Mouse (Mus musculus) 3T3-L1 (cell line): ENCODE results near the gene Mapk7.

Source experiments
- DNase-seq: peaks from one replicate; pipeline ENCODE4 v3.0.0-alpha.2; 2015; ENCODE audit warnings: low read depth, low spot score

Mapk7 gene

DNA sequence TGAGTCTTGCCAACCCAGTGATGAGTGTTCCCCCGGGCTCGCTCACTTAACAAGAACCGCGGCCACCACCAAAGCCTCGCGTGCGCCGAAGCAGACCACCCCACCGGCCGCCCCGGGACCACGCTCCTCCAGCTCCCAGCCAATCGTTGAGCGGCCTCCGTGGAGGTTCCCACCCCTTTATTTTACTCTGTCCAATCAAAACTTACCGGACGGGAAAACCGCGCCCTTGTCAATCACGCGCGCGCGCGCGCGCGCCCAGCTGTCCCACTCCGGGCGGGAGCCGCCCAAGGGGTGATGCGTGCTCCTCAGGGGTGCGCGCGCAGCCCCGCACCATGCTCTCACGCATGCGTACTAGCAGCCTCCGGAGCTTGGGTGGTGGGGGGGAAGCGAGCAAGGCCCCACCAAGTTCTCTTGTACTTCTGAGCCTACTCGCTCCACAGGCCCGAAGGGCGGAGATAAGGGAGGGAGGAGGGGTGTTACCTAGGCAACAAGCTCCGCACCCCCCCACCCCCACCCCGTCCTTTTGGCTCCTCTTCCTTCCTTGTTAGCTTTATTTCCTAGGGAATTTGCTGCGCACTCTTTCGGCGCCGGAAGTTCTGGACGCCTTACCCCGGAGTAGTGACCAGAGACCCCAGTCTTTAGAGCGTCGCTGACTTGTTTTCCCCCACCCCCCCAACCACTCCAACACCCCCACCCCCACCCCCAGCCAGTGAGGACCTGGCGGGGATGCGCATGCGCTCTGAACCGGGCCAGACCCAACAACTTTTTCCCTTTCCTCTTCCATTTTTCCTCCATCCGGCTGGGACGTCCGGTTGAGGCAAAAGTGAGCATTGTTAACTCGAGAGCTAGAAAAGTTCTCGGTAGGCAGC lies at the start of gene Mapk7:
TSS of gene Mapk7 (minus strand) at position 278 of the 869 bp plus-strand sequence.
- peak; percentile 97 for DNase-seq

DNA sequence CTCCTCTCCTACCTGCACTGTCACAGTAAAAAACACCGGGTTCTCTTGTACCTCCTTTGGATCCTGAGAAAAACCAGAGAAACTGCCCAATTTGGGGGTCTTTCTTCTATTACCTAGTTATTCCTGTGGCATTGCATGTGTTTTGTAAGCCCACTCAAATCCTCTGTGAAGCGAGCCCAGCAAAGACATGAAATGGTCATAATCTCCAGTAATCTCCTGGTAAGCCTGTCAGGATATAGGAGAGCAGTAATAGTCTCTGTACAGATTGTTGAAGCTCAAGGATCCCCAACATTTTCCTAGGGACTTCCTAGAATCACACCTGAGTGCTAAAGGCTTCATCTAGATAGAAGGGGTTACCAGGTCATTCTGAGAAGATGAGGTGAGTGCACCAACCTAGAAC lies 46.9 kb upstream of the Mapk7 start:
- DNase-seq, result no peak

GRCm38 (mm10) chr11:61540642-61541041 lies 46.4 kb upstream of the Mapk7 start:
- DNase-seq, result no peak

DNA sequence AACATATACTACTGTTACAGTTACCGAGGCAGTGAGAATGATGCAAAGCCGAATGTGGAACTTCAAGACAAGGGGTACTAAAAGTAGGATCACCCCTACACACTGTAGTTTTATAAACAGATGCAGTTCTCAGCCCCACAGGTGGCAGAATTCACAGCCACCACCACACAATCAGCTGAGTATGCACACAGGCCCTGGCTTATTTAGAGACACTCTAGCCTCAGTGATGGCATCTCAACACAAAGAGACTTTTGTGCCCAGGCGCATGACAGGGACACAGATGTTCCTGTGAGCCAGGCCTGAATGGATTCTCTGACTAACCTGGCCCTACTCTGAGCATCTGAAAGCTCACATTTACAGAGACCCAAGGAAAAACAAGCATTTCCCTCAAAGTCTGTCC lies 43.2 kb upstream of the Mapk7 start:
- DNase-seq, result no peak

GRCm38 (mm10) chr11:61536952-61537351 lies 42.7 kb upstream of the Mapk7 start:
- DNase-seq, result no peak

DNA sequence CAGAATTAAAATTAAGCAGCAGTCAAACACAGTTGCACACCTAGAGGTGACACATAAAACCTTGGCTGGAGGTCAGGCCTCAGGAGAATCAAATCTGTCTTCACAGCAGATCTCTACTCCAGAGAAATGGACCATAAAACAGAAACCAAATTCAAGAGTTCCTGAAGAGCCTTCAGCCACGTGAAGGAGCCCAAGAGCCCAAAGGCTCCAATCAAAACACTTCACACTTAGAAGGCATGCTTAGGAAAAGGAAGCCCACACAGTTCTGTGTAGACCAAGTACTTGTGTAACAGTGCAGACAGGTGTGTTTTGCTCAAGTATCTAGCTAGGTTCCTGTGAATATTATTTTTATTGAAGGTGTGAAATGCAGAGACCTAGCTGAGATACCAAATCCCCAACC lies 41.3 kb upstream of the Mapk7 start:
- DNase-seq, result no peak

GRCm38 (mm10) chr11:61533571-61533970 lies 39.4 kb upstream of the Mapk7 start:
- no peak for DNase-seq

- DNase-seq, result peak; percentile 61
These were observed 38.6 kb upstream of the Mapk7 start for GRCm38 (mm10) chr11:61532820-61533219.

DNA sequence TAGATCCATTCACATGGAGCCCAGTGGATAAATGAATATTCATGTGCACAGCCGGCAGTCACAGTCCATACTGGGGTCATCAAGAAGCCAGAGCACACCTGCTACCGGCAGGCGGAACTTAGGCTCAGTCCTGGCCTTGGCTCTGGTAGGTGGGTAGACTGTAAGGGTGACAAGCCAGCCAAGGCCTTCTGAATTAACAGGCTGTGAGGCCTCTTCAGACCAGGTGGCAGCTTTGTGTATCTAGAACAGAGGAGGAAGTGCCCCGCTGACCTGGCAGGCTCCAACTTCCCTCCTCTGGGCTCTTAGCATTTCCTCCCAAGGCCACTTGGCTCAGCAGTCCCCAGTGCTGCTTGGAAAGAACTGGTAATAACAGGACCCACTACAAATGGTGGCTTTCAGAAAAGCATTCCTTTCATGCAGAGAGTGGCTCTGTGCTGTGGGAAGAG lies 35.1 kb upstream of the Mapk7 start:
- DNase-seq, result no peak

- peak; percentile 69 for DNase-seq
These were observed 32.7 kb upstream of the Mapk7 start for GRCm38 (mm10) chr11:61526872-61527271.

DNA sequence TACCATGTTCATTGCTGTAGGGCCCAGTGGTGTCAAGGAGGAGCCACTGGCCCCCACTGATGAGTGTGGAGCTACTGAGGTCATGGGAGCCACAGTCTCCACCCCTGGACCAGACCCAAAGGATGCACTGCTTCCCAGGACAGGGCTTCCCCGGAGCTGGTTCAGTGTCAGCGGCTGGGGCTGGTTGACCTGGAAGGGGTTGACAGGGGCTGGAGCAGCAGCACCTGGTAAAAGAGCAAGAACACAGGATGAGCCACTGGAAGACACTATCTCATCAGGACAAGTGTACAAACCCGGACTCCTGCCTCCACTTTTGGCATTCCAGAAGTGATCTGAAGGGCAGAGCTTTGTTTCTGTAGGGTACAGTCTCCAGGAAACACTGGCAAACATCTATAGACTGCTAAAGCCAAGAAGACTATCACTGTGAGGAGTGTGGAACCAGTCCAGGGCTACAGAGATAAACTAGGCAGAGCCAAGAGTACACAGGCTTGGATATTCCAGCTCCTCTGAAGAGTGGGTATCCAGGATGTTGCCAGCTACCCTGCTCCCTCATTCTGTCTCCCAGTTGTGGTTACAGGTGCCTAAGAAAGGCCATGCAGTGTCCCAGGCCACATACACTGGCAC lies 25.4 kb upstream of the Mapk7 start:
- DNase-seq, result no peak

DNA sequence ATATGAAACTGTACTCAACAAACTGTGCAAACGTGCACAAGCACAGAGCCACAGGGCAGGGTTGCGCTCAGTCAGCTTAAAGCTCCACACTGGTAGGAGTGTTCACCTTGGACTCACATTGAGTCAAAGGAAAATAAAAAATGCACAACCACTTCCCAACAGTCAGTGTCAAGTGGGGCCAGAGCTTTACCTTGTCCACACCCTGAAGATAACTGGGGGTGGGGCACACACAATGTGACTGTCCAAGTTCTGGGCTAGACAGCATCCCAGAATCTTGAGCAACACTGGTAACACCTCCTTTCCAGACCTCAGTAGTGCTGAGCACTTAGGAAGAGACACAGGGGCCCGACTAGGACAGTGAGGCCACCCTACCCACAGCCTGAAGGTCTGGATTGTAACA lies 24.7 kb upstream of the Mapk7 start:
- no peak for DNase-seq

DNA sequence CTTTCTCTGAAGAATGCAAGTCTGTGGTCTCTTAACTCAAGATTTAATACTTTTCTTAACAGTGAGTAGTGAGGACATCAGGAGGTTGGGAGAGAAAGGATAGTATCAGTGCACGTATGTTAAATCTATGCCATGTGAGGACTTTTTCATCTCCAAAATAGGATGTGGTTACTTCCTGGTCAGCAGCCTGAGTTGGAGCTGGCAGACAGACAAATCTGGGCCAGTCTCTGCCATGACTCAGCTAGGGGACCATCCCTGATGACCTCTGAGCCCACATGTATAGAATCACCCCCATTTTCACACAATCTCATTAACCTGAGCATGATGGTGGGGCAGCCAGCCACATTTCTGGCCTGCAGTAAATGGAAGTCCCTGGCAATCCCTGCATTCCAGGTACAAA lies 23.8 kb upstream of the Mapk7 start:
- peak; percentile 78 for DNase-seq

DNA sequence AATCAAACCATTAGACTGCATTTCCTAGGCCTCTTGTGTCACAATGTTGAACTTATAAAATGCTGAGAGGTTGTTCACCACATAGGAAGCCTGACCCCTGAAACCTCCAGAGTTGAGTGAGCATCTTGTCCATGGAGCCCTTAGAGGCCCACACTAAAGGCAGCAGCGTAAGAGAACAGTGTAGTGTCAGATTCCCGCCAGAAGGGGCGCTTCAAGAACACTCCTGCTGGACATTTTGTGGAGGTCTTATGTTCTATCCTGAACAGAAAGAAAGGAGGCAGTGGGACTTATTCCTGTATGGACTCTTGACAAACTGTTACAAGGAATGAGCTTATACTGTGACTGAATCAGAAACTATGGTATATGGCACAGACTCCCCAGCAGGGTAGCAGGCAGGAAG lies 20.7 kb upstream of the Mapk7 start:
- DNase-seq, result peak; percentile 55

DNA sequence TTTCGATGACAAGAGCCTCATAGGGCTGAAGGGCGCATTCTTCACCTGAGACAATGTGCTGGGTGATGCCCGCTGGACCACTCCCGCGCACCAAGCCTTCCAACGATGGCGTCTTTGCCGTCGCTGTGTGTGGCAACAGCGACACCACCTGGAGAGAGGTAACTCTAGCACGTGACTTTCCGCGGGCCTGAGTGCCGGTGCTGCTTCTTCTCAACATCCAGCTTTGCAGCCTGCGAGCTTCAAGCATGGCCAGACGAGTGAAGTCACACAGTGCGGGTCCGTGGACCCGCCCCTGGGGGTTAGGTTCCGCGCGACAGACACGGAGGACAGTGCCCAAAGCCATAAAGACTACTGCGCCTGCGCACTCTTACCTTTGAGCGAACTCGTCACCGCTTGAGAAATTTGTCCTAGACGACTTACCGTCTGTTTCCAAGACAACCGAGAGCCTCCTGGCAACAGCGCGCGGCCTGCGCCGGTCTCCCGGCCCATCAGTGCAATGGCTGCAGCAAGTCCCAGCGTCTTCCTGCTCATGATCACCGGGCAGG lies 10.6 kb upstream of the Mapk7 start, which contains the start of gene B9d1:
TSS of gene B9d1 (plus strand) at position 432 of the 545 bp plus-strand sequence.
- DNase-seq, result peak; percentile 98

- DNase-seq, result no peak
These were observed 9.7 kb upstream of the Mapk7 start for GRCm38 (mm10) chr11:61503933-61504332.

DNA sequence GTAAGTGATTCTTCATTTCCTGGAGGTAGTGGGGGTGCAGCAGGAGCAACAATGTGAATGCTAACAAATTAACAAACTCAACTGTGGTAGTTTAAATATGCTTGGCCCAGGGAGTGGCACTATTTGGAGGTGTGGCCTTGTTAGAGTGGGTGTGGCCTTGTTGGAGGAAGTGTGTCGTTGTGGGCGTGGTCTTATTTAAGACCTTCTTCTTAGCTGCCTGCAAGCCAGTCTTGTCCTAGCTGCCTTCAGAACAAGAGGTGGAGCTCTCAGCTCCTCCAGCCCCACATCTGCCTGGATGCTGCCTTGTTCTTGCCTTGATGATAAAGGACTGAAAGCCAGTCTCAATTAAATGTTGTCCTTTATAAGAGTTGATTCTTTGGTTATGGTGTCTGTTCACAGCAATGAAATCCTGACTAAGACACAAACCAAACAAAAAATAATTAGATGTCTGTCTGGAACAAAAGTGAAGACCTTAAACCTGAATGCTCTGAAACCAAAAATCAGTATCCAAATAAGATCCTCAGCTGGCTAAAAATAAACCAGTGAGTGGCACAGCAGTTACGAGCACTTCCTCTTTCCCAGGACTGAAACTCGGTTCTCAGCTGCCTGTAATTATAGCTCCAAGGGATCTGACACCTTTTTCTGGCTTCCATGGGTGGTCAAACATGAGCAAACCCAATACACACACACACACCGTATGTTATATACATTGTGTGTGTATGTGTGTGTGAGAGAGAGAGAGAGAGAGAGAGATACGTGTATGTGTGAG lies 4.7 kb upstream of the Mapk7 start:
- peak; percentile 31 for DNase-seq

GRCm38 (mm10) chr11:61497490-61497889 lies 3.3 kb upstream of the Mapk7 start:
- DNase-seq, result no peak

DNA sequence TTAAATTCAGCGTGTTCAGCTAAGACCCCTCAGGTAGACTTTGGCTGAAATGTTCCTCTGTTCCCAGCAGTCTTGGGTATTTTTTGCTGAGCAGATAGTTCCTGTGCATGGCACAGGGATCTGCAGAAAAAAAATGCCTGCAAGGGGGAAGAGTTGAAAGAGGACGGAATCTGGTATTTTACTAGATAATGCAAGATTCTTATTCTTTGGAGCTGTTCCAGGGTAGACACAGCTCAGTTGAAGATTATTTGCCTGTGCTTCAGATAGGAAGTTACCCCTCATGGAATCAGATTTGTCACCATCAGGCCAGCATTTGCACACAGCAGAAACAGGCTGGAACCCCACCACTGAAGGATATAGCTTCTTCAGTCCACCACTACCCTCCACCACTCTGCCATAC lies 1.3 kb upstream of the Mapk7 start:
- DNase-seq, result no peak

GRCm38 (mm10) chr11:61493525-61494128 lies 579 bp downstream of the Mapk7 start:
- no peak for DNase-seq

DNA sequence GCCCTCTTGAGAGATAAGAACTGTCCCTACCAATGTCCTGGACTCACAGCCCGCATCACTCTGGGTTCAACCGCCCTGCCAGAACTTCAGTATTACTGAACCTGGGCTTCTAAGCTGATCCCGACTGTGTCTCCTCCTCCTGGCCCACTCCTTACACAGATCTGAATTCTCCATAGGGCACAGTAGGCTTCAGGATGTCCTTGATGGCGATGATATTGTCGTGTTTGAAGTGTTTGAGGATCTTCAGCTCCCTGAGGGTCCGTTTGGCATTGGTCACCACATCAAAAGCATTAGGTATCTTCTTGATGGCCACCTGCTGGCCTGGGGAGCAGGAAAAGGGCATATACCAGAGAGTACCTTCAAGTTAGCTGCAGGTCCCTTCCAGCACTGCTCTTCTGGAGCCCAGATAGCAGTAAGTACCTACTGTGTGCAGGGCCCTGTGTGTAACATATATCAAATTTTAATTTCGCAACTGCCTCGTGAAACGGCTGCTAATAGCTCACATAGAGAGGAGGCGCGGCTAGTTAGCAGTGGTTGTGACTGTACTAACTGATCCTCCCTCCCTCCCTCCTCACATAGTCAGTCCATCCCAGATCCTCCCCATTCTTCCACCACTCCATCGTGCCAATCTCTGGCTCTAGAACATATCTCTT lies 1.3 kb downstream of the Mapk7 start:
- DNase-seq, result no peak
